Mouse (Mus musculus): ENCODE results near the gene Ociad1. TPM values are rescaled to one million over a fixed set of nuclear protein-coding genes. Genes with fewer than 3 reads are reported as not detected.
"Not testable (repeated sequence)": the region's sequence is repeated elsewhere in the genome, so short reads cannot be mapped to it uniquely, and the experiment has no call there.

The Ociad1 gene
- total RNA-seq, 2 experiments from 2014 or later: 265 to 277 TPM

- intact Hi-C loops (cut with DNase I): no loop called here
- DNase-seq: no peak
Observed at GRCm38 (mm10) chr5:73280567-73280850, 12.1 kb upstream of the Ociad1 start.

DNA sequence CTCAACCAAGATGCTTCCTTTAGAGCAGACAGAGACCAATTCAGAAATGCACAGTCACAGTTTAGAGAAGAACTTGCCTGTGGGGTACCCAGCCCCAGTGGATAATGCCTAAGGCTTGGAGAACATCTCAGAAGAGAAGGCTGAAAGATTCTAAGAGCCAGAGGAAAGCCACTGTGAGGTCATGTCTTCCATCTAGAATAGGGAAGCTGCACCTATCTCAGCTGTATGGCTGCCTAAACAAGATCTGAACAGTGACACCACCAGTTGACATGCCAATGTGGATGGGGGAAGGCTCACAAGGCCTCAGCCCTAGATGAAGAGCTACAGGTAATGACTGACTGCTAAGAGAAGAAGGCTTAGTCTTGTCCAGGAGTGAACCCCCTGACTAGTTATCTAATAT, 8.5 kb upstream of the Ociad1 start:
- intact Hi-C loops (cut with DNase I): no loop called here

DNA sequence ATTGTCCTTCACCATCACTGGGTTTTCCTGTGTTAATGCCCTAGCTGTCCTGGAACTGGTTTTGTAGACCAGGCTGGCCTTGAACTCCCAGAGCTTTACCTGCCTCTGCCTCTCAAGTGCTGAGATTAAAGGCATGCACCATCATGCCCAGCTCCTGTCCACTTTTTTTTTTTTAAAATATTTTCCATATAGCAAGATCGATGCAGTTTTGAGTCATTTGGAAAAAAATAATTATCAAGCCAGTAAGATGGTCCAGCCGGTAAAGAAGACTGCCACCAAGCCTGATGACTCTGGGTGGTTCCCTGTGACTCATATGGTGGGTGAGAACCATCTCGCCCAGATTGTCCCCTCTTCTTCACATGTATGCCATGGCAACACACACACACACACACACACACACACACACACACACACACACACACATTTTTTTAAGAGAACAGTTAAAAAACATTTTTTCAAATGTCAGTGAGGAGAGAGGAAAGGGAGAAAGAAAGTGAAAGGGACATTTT, 7.1 kb upstream of the Ociad1 start:
- intact Hi-C loops (cut with DNase I): no loop called here
- no peak for DNase-seq

More for the DNA sequence above, 8.5 kb upstream of the Ociad1 start:
- no peak for DNase-seq

- no peak for DNase-seq
- intact Hi-C loops (cut with DNase I): no loop called here
Observed at GRCm38 (mm10) chr5:73286603-73287002, 6.0 kb upstream of the Ociad1 start.

DNA sequence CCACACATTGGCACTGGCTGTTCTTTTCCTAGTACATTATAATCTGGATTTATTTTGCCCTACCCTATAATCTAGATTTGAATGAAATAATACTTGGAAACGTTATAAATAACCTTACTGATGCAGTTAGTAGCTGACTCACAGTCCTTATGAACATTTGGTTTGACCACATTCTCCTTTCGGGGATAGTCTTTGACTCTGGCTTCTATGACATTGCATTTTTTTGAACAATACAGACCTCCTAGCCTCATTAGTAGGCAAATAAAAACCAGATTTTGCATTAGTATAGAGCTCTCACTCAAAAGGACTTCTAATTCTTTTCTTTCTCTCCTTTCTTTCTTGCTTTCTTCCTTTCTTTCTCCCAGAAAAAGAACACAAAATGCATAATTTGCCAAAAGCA, 2.7 kb upstream of the Ociad1 start:
- intact Hi-C loops (cut with DNase I): no loop called here
- no peak for DNase-seq

DNA sequence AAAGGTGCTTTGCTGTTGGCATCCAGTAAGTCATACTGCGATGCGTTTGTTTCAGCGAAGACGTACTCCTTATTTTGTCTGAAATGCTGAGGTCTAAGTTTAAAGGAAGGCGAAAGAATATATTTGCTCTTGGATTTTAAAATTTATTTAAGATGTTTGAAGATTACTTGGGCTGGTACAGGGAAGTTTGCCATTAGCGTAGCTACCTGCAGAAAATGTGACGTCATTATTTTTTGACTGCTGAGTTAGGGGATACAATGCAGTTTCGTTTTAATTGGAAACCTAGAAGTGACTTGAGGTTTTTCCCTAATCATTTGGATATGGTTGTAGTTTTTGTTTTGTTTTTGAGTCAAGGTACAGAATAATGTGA, 859 bp downstream of the Ociad1 start:
- intact Hi-C loops (cut with DNase I): no loop called here

GRCm38 (mm10) chr5:73295016-73295415, 2.4 kb downstream of the Ociad1 start:
- intact Hi-C loops (cut with DNase I): loop anchor here (5.0 kb wide), 1 partner anchor 163 kb away; no protein-coding TSS in a partner anchor

More for the DNA sequence above, 859 bp downstream of the Ociad1 start:
- DNase-seq: no peak

GRCm38 (mm10) chr5:73295916-73296315, 3.3 kb downstream of the Ociad1 start:
- intact Hi-C loops (cut with DNase I): loop anchor here (5.0 kb wide), 1 partner anchor 164 kb away; no protein-coding TSS in a partner anchor
- no peak for DNase-seq

More at GRCm38 (mm10) chr5:73295016-73295415, 2.4 kb downstream of the Ociad1 start:
- DNase-seq: no peak

DNA sequence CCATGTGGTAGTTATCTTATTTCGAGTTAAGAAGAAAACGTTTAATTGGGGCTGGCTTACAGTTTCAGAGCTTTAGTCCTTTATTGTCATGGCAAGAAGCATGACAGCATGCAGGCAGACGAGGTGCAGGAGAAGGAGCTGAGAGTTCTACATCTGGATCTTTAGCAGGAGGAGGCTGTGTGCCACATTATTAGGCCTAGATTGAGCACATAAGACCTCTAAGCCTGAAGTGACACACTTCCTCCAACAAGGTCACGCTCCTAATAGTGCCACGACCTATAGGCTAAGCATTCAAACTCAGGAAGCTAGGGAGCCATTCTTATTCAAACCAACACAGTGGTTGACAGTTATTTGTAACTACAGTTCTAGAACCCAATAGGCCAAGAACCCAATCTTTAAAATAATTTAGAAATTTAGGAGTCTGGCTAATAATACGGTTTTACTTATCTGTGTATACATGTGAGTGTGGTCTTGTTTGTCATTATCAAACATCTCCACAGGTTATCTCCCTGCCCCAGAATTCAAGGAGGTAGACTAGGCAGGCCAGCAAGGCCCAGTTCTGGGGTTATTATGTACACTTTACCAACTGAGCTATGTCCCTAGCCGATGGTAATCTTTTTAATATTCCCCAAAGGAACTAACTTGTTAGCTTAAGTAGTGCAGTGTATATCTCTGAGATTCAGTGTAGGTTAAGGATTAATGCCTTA, 9.2 kb downstream of the Ociad1 start:
- intact Hi-C loops (cut with DNase I): no loop called here

DNA sequence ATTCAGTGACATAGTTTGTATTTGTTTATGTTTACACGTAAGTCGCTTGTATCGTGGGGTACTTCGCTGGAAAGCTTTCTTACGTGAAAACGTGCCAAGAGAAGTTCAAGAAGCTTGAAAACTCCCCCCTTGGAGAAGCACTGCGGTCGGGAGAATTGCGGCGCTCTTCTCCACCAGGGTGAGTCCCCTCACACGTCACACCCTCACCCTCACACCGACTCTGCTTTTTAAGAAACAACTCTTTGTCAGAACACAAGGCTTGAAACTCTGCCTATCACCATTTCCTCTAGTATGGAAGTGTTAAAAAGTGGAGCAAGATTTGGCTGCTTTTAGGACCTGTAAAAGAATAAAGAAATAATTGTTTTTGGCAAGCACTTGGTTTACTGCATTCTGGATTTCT, 11.9 kb downstream of the Ociad1 start:
- intact Hi-C loops (cut with DNase I): no loop called here
- no peak for DNase-seq

More for the DNA sequence above, 9.2 kb downstream of the Ociad1 start:
- DNase-seq: no peak

DNA sequence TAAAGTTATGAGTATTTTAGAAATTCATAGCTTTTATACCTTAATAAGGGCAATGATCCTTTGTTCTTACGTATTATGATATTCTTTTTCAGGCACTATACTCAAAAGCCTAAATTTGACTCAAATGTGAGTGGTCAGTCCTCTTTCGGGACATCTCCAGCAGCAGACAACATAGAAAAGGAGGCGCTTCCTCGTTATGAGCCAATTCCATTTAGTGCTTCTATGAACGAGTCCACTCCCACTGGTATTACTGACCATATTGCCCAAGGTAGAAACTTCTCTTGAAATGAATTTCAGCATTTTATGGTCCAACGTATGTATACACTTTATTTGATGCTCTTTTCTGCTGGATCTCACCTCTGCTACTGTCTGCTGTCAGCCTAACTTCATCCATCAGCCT, 13.9 kb downstream of the Ociad1 start:
- DNase-seq: no peak
- intact Hi-C loops (cut with DNase I): no loop called here

GRCm38 (mm10) chr5:73307297-73307696, 14.7 kb downstream of the Ociad1 start:
- no peak for DNase-seq
- intact Hi-C loops (cut with DNase I): no loop called here

DNA sequence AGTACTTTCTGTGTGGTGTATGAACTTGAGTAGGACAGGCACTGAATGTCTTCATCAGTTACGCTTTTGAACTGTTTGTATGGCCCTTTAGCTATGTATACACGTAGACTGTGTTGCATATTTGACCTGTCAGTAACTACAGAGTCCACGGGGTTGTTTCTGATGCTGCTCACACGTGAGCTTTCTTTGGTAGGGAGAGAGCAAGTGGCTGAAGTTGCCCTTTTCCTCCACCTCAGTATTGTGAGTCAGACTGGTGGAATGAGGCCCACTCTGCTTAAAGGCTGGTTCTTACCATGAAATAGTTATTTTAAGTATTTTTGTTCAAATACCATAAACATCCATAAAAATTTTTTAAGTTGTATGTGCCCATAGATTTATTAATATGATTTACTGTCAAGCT, 16.9 kb downstream of the Ociad1 start:
- DNase-seq: no peak
- intact Hi-C loops (cut with DNase I): no loop called here

DNA sequence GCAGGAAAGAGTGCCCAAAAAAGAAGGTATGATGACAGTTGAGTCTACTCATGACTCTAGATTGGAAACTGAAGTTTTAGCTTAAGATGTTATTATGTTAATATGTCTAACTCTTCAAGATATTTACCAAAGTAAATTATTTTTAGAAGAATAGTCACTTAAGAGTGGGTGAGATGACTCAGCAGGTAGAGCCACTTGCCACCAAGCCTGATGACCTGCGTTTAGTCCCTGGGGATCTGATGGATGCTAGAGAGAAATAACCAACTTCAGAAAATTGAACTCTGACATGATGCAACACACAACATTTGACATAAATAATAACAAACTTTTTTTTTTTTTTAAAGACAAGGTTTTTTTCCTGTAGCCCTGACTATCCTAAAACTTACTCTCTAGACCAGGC, 17.8 kb downstream of the Ociad1 start:
- intact Hi-C loops (cut with DNase I): loop anchor here (10.0 kb wide), 1 partner anchor 64 kb away; no protein-coding TSS in a partner anchor
- DNase-seq: no peak

GRCm38 (mm10) chr5:73311458-73311857, 18.9 kb downstream of the Ociad1 start:
- intact Hi-C loops (cut with DNase I): loop anchor here (10.0 kb wide), 1 partner anchor 63 kb away; no protein-coding TSS in a partner anchor
- no peak for DNase-seq

GRCm38 (mm10) chr5:73313591-73313990, 21.0 kb downstream of the Ociad1 start:
- no peak for DNase-seq
- intact Hi-C loops (cut with DNase I): loop anchor here (10.0 kb wide), 1 partner anchor 61 kb away; no protein-coding TSS in a partner anchor

GRCm38 (mm10) chr5:73314654-73315053, 22.1 kb downstream of the Ociad1 start:
- intact Hi-C loops (cut with DNase I): loop anchor here (10.0 kb wide), 1 partner anchor 60 kb away; no protein-coding TSS in a partner anchor
- DNase-seq: no peak

- intact Hi-C loops (cut with DNase I): loop anchor here (10.0 kb wide), 1 partner anchor 55 kb away; no protein-coding TSS in a partner anchor
- no peak for DNase-seq
Observed at GRCm38 (mm10) chr5:73319306-73319705, 26.7 kb downstream of the Ociad1 start.

- DNase-seq; intact Hi-C loops (cut with DNase I): not testable (repeated sequence)
Observed at GRCm38 (mm10) chr5:73322684-73323083, 30.1 kb downstream of the Ociad1 start.

- no peak for DNase-seq
- intact Hi-C loops (cut with DNase I): no loop called here
Observed at GRCm38 (mm10) chr5:73323602-73324001, 31.0 kb downstream of the Ociad1 start.

GRCm38 (mm10) chr5:73324526-73325170, 32.1 kb downstream of the Ociad1 start:
- no peak for DNase-seq
- intact Hi-C loops (cut with DNase I): no loop called here

GRCm38 (mm10) chr5:73331002-73331401, 38.4 kb downstream of the Ociad1 start:
- DNase-seq: no peak
- intact Hi-C loops (cut with DNase I): no loop called here
